8 mouse cellular contexts compared by ENCODE assay signal in genomic region chr19:3853891-3854290, GRCm38 (mm10). TPM values are rescaled to one million over a fixed set of nuclear protein-coding genes. Genes with fewer than 3 reads are reported as not detected.
DNase-seq lines count a peak whose midpoint lies in the region; ATAC-seq and TF ChIP-seq lines count a peak whose summit lies in the region.

No protein-coding gene starts in this region.

- peak overlapping the region; percentile 87 for H3K4me2 ChIP-seq in kidney, embryonic 15.5 days
- peak overlapping the region; percentile 71 for H3K4me2 ChIP-seq in embryonic facial prominence, embryonic 13.5 days
- peak overlapping the region; percentile 99 for H3K4me2 ChIP-seq in liver, postnatal 0 days (ENCODE audit: low read depth, low read length)
- no peak overlapping the region for H3K4me2 ChIP-seq in forebrain, embryonic 12.5 days
- H3K4me2 ChIP-seq in forebrain, embryonic 16.5 days (ENCODE audit: low read length), result no peak overlapping the region

- no peaks in the 10 kb centered on the region for H3K9me3 ChIP-seq in kidney, embryonic 15.5 days (replicated peaks)
- H3K9me3 ChIP-seq in E14TG2a.4 (ENCODE audit: low read length), result no peaks in the 10 kb centered on the region
- no peaks in the 10 kb centered on the region for H3K9me3 ChIP-seq in embryonic facial prominence, embryonic 13.5 days
- H3K9me3 ChIP-seq in liver, postnatal 0 days (ENCODE audit: low read length), result no peaks in the 10 kb centered on the region
- H3K9me3 ChIP-seq in forebrain, embryonic 12.5 days, result no peaks in the 10 kb centered on the region
- no peaks in the 10 kb centered on the region for H3K9me3 ChIP-seq in forebrain, embryonic 16.5 days (ENCODE audit: control insufficient read depth, low read length)

- ATAC-seq in kidney, embryonic 15.5 days (replicated peaks; ENCODE audit: low FRiP score), result no peak
- no peak for ATAC-seq in embryonic facial prominence, embryonic 13.5 days (ENCODE audit: insufficient number of reproducible peaks, insufficient read depth, low FRiP score, low TSS enrichment, low read depth)
- no peak for ATAC-seq in liver, postnatal 0 days
- ATAC-seq in forebrain, embryonic 12.5 days (ENCODE audit: low FRiP score), result no peak
- no peak for ATAC-seq in forebrain, embryonic 16.5 days

- H3K27ac ChIP-seq in kidney, embryonic 15.5 days, result no peak overlapping the region
- no peak overlapping the region for H3K27ac ChIP-seq in embryonic facial prominence, embryonic 13.5 days
- 0 out of 2 replicates have a peak overlapping the region, but pooled peaks have one; percentile 0 for H3K27ac ChIP-seq in liver, postnatal 0 days (ENCODE audit: low read depth)
- H3K27ac ChIP-seq in forebrain, embryonic 12.5 days, result no peak overlapping the region
- H3K27ac ChIP-seq in forebrain, embryonic 16.5 days (ENCODE audit: low read length), result no peak overlapping the region

- no peak overlapping the region for H3K9ac ChIP-seq in kidney, embryonic 15.5 days
- H3K9ac ChIP-seq in embryonic facial prominence, embryonic 13.5 days, result no peak overlapping the region
- no peak overlapping the region for H3K9ac ChIP-seq in liver, postnatal 0 days (replicated peaks)
- no peak overlapping the region for H3K9ac ChIP-seq in forebrain, embryonic 12.5 days
- no peak overlapping the region for H3K9ac ChIP-seq in forebrain, embryonic 16.5 days (replicated peaks; ENCODE audit: low read depth, low read length)

- H3K36me3 ChIP-seq in kidney, embryonic 15.5 days, result no peaks in the 10 kb centered on the region
- peaks cover 30% of the 10 kb centered on the region for H3K36me3 ChIP-seq in E14TG2a.4 (ENCODE audit: insufficient read depth, low read length)
- H3K36me3 ChIP-seq in embryonic facial prominence, embryonic 13.5 days, result no peaks in the 10 kb centered on the region
- H3K36me3 ChIP-seq in liver, postnatal 0 days (replicated peaks; ENCODE audit: insufficient read depth, low read length), result peaks cover 2% of the 10 kb centered on the region; the same call in 1 of the 2 replicates
- no peaks in the 10 kb centered on the region for H3K36me3 ChIP-seq in forebrain, embryonic 12.5 days (replicated peaks)
- H3K36me3 ChIP-seq in forebrain, embryonic 16.5 days (ENCODE audit: control insufficient read depth, insufficient read depth), result no peaks in the 10 kb centered on the region

- no peak for TF ChIP-seq CTCF in E14TG2a.4 (conservative IDR thresholded peaks at IDR 0.05; ENCODE audit: low read length)
- TF ChIP-seq CTCF in liver, postnatal 0 days (IDR thresholded peaks at IDR 0.05; ENCODE audit: low read depth), result no peak

- 81% methylated on average over 1 of the region's 1 CpGs for WGBS in kidney, embryonic 15.5 days
- WGBS in embryonic facial prominence, embryonic 13.5 days, result 70% methylated on average over 1 of the region's 1 CpGs
- WGBS in liver, postnatal 0 days (ENCODE audit: insufficient replicate concordance), result 73% methylated on average over 1 of the region's 1 CpGs
- 95% methylated on average over 1 of the region's 1 CpGs for WGBS in forebrain, embryonic 12.5 days
- 87% methylated on average over 1 of the region's 1 CpGs for WGBS in forebrain, embryonic 16.5 days

- no peak for DNase-seq in kidney, adult 8-10 months
- peak; percentile 35 for DNase-seq in liver, postnatal 0 days
- DNase-seq in gastrocnemius, adult 8-10 months (ENCODE audit: low spot score in 2 of 2), result no peak

- no peak for TF ChIP-seq EP300 in liver, postnatal 0 days (IDR thresholded peaks at IDR 0.05; ENCODE audit: low read depth)

- H3K4me1 ChIP-seq in kidney, embryonic 15.5 days, result peaks cover 44% of the 10 kb centered on the region
- H3K4me1 ChIP-seq in E14TG2a.4 (replicated peaks; ENCODE audit: low read depth, low read length), result peaks cover 79% of the 10 kb centered on the region
- H3K4me1 ChIP-seq in embryonic facial prominence, embryonic 13.5 days, result peaks cover 42% of the 10 kb centered on the region
- peaks cover 43% of the 10 kb centered on the region for H3K4me1 ChIP-seq in liver, postnatal 0 days (ENCODE audit: insufficient read depth)
- H3K4me1 ChIP-seq in forebrain, embryonic 12.5 days, result peaks cover 35% of the 10 kb centered on the region
- peaks cover 32% of the 10 kb centered on the region for H3K4me1 ChIP-seq in forebrain, embryonic 16.5 days (replicated peaks; ENCODE audit: control insufficient read depth, insufficient read depth, low read length)

- H3K4me3 ChIP-seq in kidney, embryonic 15.5 days (replicated peaks), result peak overlapping the region; percentile 88
- peak overlapping the region; percentile 98 for H3K4me3 ChIP-seq in E14TG2a.4 (replicated peaks; ENCODE audit: low read length)
- 0 out of 2 replicates have a peak overlapping the region, but pooled peaks have one; percentile 4 for H3K4me3 ChIP-seq in embryonic facial prominence, embryonic 13.5 days
- H3K4me3 ChIP-seq in liver, postnatal 0 days (ENCODE audit: low read depth, low read length), result peak overlapping the region; percentile 82
- no peak overlapping the region for H3K4me3 ChIP-seq in forebrain, embryonic 12.5 days (replicated peaks)
- H3K4me3 ChIP-seq in forebrain, embryonic 16.5 days (replicated peaks; ENCODE audit: low read length), result no peak overlapping the region

- H3K27me3 ChIP-seq in kidney, embryonic 15.5 days, result no peaks in the 10 kb centered on the region
- H3K27me3 ChIP-seq in E14TG2a.4 (ENCODE audit: insufficient read depth, low read length), result no peaks in the 10 kb centered on the region
- H3K27me3 ChIP-seq in embryonic facial prominence, embryonic 13.5 days, result no peaks in the 10 kb centered on the region
- H3K27me3 ChIP-seq in liver, postnatal 0 days (ENCODE audit: insufficient read depth, low read length), result no peaks in the 10 kb centered on the region
- H3K27me3 ChIP-seq in forebrain, embryonic 12.5 days, result no peaks in the 10 kb centered on the region
- no peaks in the 10 kb centered on the region for H3K27me3 ChIP-seq in forebrain, embryonic 16.5 days (replicated peaks; ENCODE audit: control insufficient read depth, insufficient read depth, low read length)

RNA-seq across cellular contexts. Expression of gene Chka, which starts 2.3 kb away (rescaled TPM):
- polyA plus RNA-seq in kidney, embryonic 15.5 days (2015; fragmentation: Nextera tagmentation; extraction: Ambion mirVana), result 58.8 and 63.1 TPM in 2 replicates
- 54.8 and 56.5 TPM in 2 replicates for polyA plus RNA-seq in embryonic facial prominence, embryonic 13.5 days (2015; fragmentation: Nextera tagmentation; extraction: Ambion mirVana)
- 24.8 and 48.6 TPM in 2 replicates for polyA plus RNA-seq in liver, postnatal 0 days (2015; fragmentation: Nextera tagmentation; extraction: Ambion mirVana)
- total RNA-seq in gastrocnemius, adult 8-10 months (2022), result 1 to 10 TPM in 3 of 4 experiments, under 1 TPM in 1; 0.97 to 1.6 (median 1.2) TPM
- 63.5 and 69.6 TPM in 2 replicates for polyA plus RNA-seq in forebrain, embryonic 12.5 days (2016; fragmentation: Nextera tagmentation; extraction: Ambion mirVana)
- polyA plus RNA-seq in forebrain, embryonic 16.5 days (2015; fragmentation: Nextera tagmentation; extraction: Ambion mirVana), result 57.5 and 66.7 TPM in 2 replicates

RNA-seq across cellular contexts. Expression of gene Tcirg1, which starts 53.0 kb away (rescaled TPM):
- 43.9 and 54.6 TPM in 2 replicates for polyA plus RNA-seq in kidney, embryonic 15.5 days (2015; fragmentation: Nextera tagmentation; extraction: Ambion mirVana)
- polyA plus RNA-seq in embryonic facial prominence, embryonic 13.5 days (2015; fragmentation: Nextera tagmentation; extraction: Ambion mirVana), result 53.7 and 58.0 TPM in 2 replicates
- polyA plus RNA-seq in liver, postnatal 0 days (2015; fragmentation: Nextera tagmentation; extraction: Ambion mirVana), result 28.1 and 29.7 TPM in 2 replicates
- total RNA-seq in gastrocnemius, adult 8-10 months (2022), result 1 to 10 TPM; 2.2 to 5.1 (median 3.0) TPM
- polyA plus RNA-seq in forebrain, embryonic 12.5 days (2016; fragmentation: Nextera tagmentation; extraction: Ambion mirVana), result 10.3 and 12.4 TPM in 2 replicates
- 9.0 and 11.2 TPM in 2 replicates for polyA plus RNA-seq in forebrain, embryonic 16.5 days (2015; fragmentation: Nextera tagmentation; extraction: Ambion mirVana)

RNA-seq across cellular contexts. Expression of gene Ndufs8, which starts 58.7 kb away (rescaled TPM):
- polyA plus RNA-seq in kidney, embryonic 15.5 days (2015; fragmentation: Nextera tagmentation; extraction: Ambion mirVana), result 344 and 353 TPM in 2 replicates
- polyA plus RNA-seq in embryonic facial prominence, embryonic 13.5 days (2015; fragmentation: Nextera tagmentation; extraction: Ambion mirVana), result 258 and 278 TPM in 2 replicates
- 165 and 167 TPM in 2 replicates for polyA plus RNA-seq in liver, postnatal 0 days (2015; fragmentation: Nextera tagmentation; extraction: Ambion mirVana)
- total RNA-seq in gastrocnemius, adult 8-10 months (2022), result 100 to 1,000 TPM; 222 to 255 (median 235) TPM
- 166 and 168 TPM in 2 replicates for polyA plus RNA-seq in forebrain, embryonic 12.5 days (2016; fragmentation: Nextera tagmentation; extraction: Ambion mirVana)
- 186 and 207 TPM in 2 replicates for polyA plus RNA-seq in forebrain, embryonic 16.5 days (2015; fragmentation: Nextera tagmentation; extraction: Ambion mirVana)

Comparison
In these comparisons a context has a peak if more than half of its experiments do, and no peak if none do; other contexts are left out.
1. H3K4me2 ChIP-seq: peak in kidney, embryonic 15.5 days (single experiment), embryonic facial prominence, embryonic 13.5 days (single experiment) and liver, postnatal 0 days (single experiment); none in forebrain, embryonic 12.5 days (single experiment) and forebrain, embryonic 16.5 days (single experiment).
2. H3K4me3 ChIP-seq: peak in kidney, embryonic 15.5 days (single experiment), E14TG2a.4 (single experiment), embryonic facial prominence, embryonic 13.5 days (single experiment) and liver, postnatal 0 days (single experiment); none in forebrain, embryonic 12.5 days (single experiment) and forebrain, embryonic 16.5 days (single experiment).